Mouse (Mus musculus): ENCODE measurements at regions not wholly inside any gene's neighbourhood (a gene's known extent, or its start where the extent isn't known, plus 50 kb on each side); places are given as distances from the start of the nearest gene placed in this dataset.

- Histone ChIP-seq H3K9me3 (ENCODE audit: control insufficient read depth) (no peaks in the 10 kb centered on the region), H3K4me3 (ENCODE audit: low read depth, low read length) (no peak overlapping the region), H3K4me1 (replicated peaks; ENCODE audit: control insufficient read depth, insufficient read depth, low read length) (no peaks in the 10 kb centered on the region), H3K4me2 (replicated peaks; ENCODE audit: low read depth) (no peak overlapping the region), H3K9ac (ENCODE audit: low read depth, low read length) (no peak overlapping the region), H3K27me3 (replicated peaks; ENCODE audit: control insufficient read depth, insufficient read depth, low read length) (no peaks in the 10 kb centered on the region), H3K36me3 (ENCODE audit: control insufficient read depth, insufficient read depth) (no peaks in the 10 kb centered on the region), H3K27ac (ENCODE audit: low read depth, low read length) (no peak overlapping the region)
- TF ChIP-seq CTCF (IDR thresholded peaks at IDR 0.05; ENCODE audit: low read depth) = no peak
- ATAC-seq = no peak
- 68% methylated on average over 3 of the region's 3 CpGs for WGBS
These were observed 243.6 kb downstream of the Sorl1 start for GRCm38 (mm10) chr9:41880457-41880856.

- Histone ChIP-seq H3K27ac (ENCODE audit: low read depth, low read length) (no peak overlapping the region), H3K9ac (ENCODE audit: low read depth, low read length) (no peak overlapping the region), H3K4me2 (replicated peaks; ENCODE audit: low read depth) (no peak overlapping the region), H3K36me3 (ENCODE audit: control insufficient read depth, insufficient read depth) (no peaks in the 10 kb centered on the region), H3K4me1 (replicated peaks; ENCODE audit: control insufficient read depth, insufficient read depth, low read length) (no peaks in the 10 kb centered on the region), H3K9me3 (ENCODE audit: control insufficient read depth) (no peaks in the 10 kb centered on the region), H3K4me3 (ENCODE audit: low read depth, low read length) (no peak overlapping the region), H3K27me3 (replicated peaks; ENCODE audit: control insufficient read depth, insufficient read depth, low read length) (no peaks in the 10 kb centered on the region)
- no peak for TF ChIP-seq CTCF (IDR thresholded peaks at IDR 0.05; ENCODE audit: low read depth)
- WGBS = 71% methylated on average over 1 of the region's 1 CpGs
- ATAC-seq = no peak
These were observed 245.0 kb downstream of the Sorl1 start for GRCm38 (mm10) chr9:41879080-41879479.

GRCm38 (mm10) chr9:41861136-41861535, 263.0 kb downstream of the Sorl1 start:
- Histone ChIP-seq H3K4me1 (replicated peaks; ENCODE audit: control insufficient read depth, insufficient read depth, low read length) (peaks cover 2% of the 10 kb centered on the region; the same call in 1 of the 2 replicates), H3K4me3 (ENCODE audit: low read depth, low read length) (no peak overlapping the region), H3K9ac (ENCODE audit: low read depth, low read length) (no peak overlapping the region), H3K27ac (ENCODE audit: low read depth, low read length) (no peak overlapping the region), H3K36me3 (ENCODE audit: control insufficient read depth, insufficient read depth) (no peaks in the 10 kb centered on the region), H3K27me3 (replicated peaks; ENCODE audit: control insufficient read depth, insufficient read depth, low read length) (no peaks in the 10 kb centered on the region), H3K9me3 (ENCODE audit: control insufficient read depth) (no peaks in the 10 kb centered on the region), H3K4me2 (replicated peaks; ENCODE audit: low read depth) (0 out of 2 replicates have a peak overlapping the region, but pooled peaks have one; percentile 3)
- no peak for ATAC-seq
- 50% methylated on average over 5 of the region's 5 CpGs for WGBS
- peak; percentile 43; the same call in 1 of the 2 replicates for TF ChIP-seq CTCF (IDR thresholded peaks at IDR 0.05; ENCODE audit: low read depth)

GRCm38 (mm10) chr9:41860681-41861080, 263.4 kb downstream of the Sorl1 start:
- Histone ChIP-seq H3K9me3 (ENCODE audit: control insufficient read depth) (no peaks in the 10 kb centered on the region), H3K9ac (ENCODE audit: low read depth, low read length) (no peak overlapping the region), H3K4me2 (replicated peaks; ENCODE audit: low read depth) (peak overlapping the region; percentile 3; the same call in 1 of the 2 replicates), H3K27me3 (replicated peaks; ENCODE audit: control insufficient read depth, insufficient read depth, low read length) (no peaks in the 10 kb centered on the region), H3K27ac (ENCODE audit: low read depth, low read length) (no peak overlapping the region), H3K36me3 (ENCODE audit: control insufficient read depth, insufficient read depth) (no peaks in the 10 kb centered on the region), H3K4me3 (ENCODE audit: low read depth, low read length) (no peak overlapping the region), H3K4me1 (replicated peaks; ENCODE audit: control insufficient read depth, insufficient read depth, low read length) (peaks cover 2% of the 10 kb centered on the region; the same call in 1 of the 2 replicates)
- WGBS = 7% methylated on average over 4 of the region's 4 CpGs
- TF ChIP-seq CTCF (IDR thresholded peaks at IDR 0.05; ENCODE audit: low read depth) = no peak
- ATAC-seq = peak; percentile 47; the same call in 1 of the 2 replicates

- no peak overlapping the region for H3K9ac ChIP-seq (ENCODE audit: low read depth, low read length)
- no peak overlapping the region for H3K4me2 ChIP-seq (replicated peaks; ENCODE audit: low read depth)
- H3K27ac ChIP-seq (ENCODE audit: low read depth, low read length) = no peak overlapping the region
- peaks cover 2% of the 10 kb centered on the region; the same call in 1 of the 2 replicates for H3K4me1 ChIP-seq (replicated peaks; ENCODE audit: control insufficient read depth, insufficient read depth, low read length)
- no peak overlapping the region for H3K4me3 ChIP-seq (ENCODE audit: low read depth, low read length)
- no peaks in the 10 kb centered on the region for H3K36me3 ChIP-seq (ENCODE audit: control insufficient read depth, insufficient read depth)
- no peaks in the 10 kb centered on the region for H3K27me3 ChIP-seq (replicated peaks; ENCODE audit: control insufficient read depth, insufficient read depth, low read length)
- no peaks in the 10 kb centered on the region for H3K9me3 ChIP-seq (ENCODE audit: control insufficient read depth)
- WGBS = 68% methylated on average over 3 of the region's 3 CpGs
- no peak for TF ChIP-seq CTCF (IDR thresholded peaks at IDR 0.05; ENCODE audit: low read depth)
- ATAC-seq = no peak
These were observed 264.3 kb downstream of the Sorl1 start for GRCm38 (mm10) chr9:41859780-41860179.

GRCm38 (mm10) chr9:41852099-41852498, 272.0 kb downstream of the Sorl1 start:
- Histone ChIP-seq H3K9ac (ENCODE audit: low read depth, low read length) (no peak overlapping the region), H3K4me3 (ENCODE audit: low read depth, low read length) (no peak overlapping the region), H3K9me3 (ENCODE audit: control insufficient read depth) (no peaks in the 10 kb centered on the region), H3K27ac (ENCODE audit: low read depth, low read length) (no peak overlapping the region), H3K4me1 (replicated peaks; ENCODE audit: control insufficient read depth, insufficient read depth, low read length) (no peaks in the 10 kb centered on the region), H3K36me3 (ENCODE audit: control insufficient read depth, insufficient read depth) (no peaks in the 10 kb centered on the region), H3K4me2 (replicated peaks; ENCODE audit: low read depth) (no peak overlapping the region), H3K27me3 (replicated peaks; ENCODE audit: control insufficient read depth, insufficient read depth, low read length) (no peaks in the 10 kb centered on the region)
- TF ChIP-seq CTCF (IDR thresholded peaks at IDR 0.05; ENCODE audit: low read depth) = no peak
- 72% methylated on average over 1 of the region's 1 CpGs for WGBS
- ATAC-seq = no peak
